Mouse (Mus musculus): ENCODE measurements around the gene Cyp26c1. TPM values are rescaled to one million over a fixed set of nuclear protein-coding genes. Genes with fewer than 3 reads are reported as not detected.

Gene Cyp26c1
- total and polyA plus RNA-seq, 3 experiments, result not detected

DNA sequence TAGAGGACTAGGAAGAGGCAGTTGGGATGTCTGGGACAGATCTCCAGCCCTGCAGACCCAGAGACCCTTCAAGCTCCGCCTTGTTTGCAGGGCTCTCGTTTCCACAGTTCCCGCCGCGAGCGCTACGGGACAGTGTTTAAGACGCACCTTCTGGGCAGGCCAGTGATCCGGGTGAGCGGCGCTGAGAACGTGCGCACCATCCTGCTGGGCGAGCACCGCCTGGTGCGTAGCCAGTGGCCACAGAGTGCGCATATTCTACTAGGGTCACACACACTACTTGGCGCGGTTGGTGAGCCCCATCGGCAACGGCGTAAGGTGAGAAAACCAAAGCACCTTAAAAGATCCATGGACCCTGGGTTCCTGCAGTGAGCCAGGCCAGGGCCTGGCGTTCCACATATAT is 966 bp downstream of the Cyp26c1 start:
- dilution Hi-C loops (cut with MboI; ENCODE audit: extremely low pct_ligation_motif_present, extremely low pct_unique_long_range_greater_than_20kb, low sequenced_read_pairs) (no loop called here), in situ Hi-C loops (cut with MboI; ENCODE audit: low pct_ligation_motif_present, low pct_unique_long_range_greater_than_20kb, low sequenced_read_pairs) (no loop called here)
- Histone ChIP-seq H3K4me2 (ENCODE audit: insufficient read depth, low read depth, poor library complexity, severe bottlenecking) (no peak overlapping the region), H3K36me3 (replicated peaks in 1 of 2; ENCODE audit: control insufficient read depth in 1 of 2, insufficient read depth in 1 of 2, low read length in 1 of 2) (peaks cover 0 to 30% of the 10 kb centered on the region in 2 experiments), H3K9me3 (replicated peaks; ENCODE audit: low read length) (no peaks in the 10 kb centered on the region), H3K27ac (ENCODE audit: insufficient read depth, low read depth) (no peak overlapping the region), H3K4me3 (replicated peaks in 1 of 3; ENCODE audit: low read depth in 2 of 3, low read length in 2 of 3, poor library complexity in 1 of 3) (no peak overlapping the region), H3K9ac (ENCODE audit: insufficient read depth, low read depth) (no peak overlapping the region), H3K27me3 (replicated peaks) (no peaks in the 10 kb centered on the region), H3K79me2 (replicated peaks; ENCODE audit: control insufficient read depth, extremely low read depth, insufficient read depth, poor library complexity, severe bottlenecking) (no peaks in the 10 kb centered on the region), H3K4me1 (ENCODE audit: control insufficient read depth in 1 of 2, insufficient read depth in 2 of 2) (peaks cover 8 to 25% of the 10 kb centered on the region in 2 experiments)
- no peak for DNase-seq (ENCODE audit: extremely low read depth)
- TF ChIP-seq ZKSCAN1 (IDR thresholded peaks at IDR 0.05; ENCODE audit: borderline replicate concordance, low read depth, low read length) (no peak), NELFE (IDR thresholded peaks at IDR 0.05; ENCODE audit: low read depth, low read length) (no peak), ZC3H11A (IDR thresholded peaks at IDR 0.05; ENCODE audit: low read depth, low read length) (no peak), MXI1 (IDR thresholded peaks at IDR 0.05; ENCODE audit: low read depth, low read length) (no peak), CHD2 (IDR thresholded peaks at IDR 0.05; ENCODE audit: low read length) (no peak), MAX (IDR thresholded peaks at IDR 0.05; ENCODE audit: low read length) (no peak), CTCF (conservative IDR thresholded peaks at IDR 0.05 in 1 of 2, IDR thresholded peaks at IDR 0.05 in 1 of 2; ENCODE audit: low read depth in 2 of 2, low read length in 2 of 2) (no peak), TBP (conservative IDR thresholded peaks at IDR 0.05; ENCODE audit: low read depth, low read length) (no peak), KAT2A (IDR thresholded peaks at IDR 0.05; ENCODE audit: insufficient replicate concordance, low read length) (no peak), USF2 (conservative IDR thresholded peaks at IDR 0.05; ENCODE audit: low read depth, low read length) (no peak)

DNA sequence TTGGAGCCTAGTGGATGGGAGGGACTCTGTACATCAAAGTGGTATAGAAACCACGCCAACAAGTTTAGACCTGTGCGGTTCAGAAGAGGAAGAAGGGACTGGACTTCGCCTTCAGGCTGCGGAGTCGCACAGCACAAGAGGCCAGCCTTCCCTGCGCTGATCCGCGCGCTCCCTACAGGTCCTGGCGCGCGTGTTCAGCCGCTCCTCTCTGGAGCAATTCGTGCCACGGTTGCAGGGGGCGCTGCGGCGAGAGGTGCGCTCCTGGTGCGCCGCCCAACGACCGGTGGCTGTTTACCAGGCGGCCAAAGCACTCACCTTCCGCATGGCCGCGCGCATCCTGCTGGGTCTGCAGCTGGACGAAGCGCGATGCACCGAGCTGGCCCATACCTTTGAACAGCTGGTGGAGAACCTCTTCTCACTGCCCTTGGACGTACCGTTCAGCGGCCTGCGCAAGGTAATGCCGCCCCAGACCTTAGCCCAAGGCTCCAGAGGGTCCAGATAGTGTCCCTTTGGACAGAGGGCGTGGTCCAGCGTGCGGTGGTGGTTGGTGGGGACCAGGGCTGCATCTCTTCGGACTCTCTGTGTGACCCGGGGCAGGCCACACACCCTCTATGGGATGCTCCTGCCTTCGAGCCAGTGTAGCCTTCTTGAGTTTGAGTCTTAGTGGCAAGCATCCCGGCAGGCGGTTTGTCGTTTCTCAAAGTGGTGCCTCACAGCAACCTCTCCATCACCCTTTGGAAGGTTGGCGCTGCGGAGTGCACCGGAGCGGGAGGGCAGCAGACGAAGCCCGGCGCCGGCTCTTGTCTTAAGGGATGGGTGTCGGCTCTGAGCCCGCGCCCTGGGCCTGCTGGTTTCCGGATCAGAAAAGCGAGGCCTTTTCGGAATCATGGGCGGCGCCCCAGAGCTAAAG is 1.8 kb downstream of the Cyp26c1 start:
- H3K9me3 ChIP-seq (replicated peaks; ENCODE audit: low read length), result no peaks in the 10 kb centered on the region
- TF ChIP-seq CTCF (conservative IDR thresholded peaks at IDR 0.05 in 1 of 2, IDR thresholded peaks at IDR 0.05 in 1 of 2; ENCODE audit: low read depth in 2 of 2, low read length in 2 of 2), result no peak
- TF ChIP-seq MYC (IDR thresholded peaks at IDR 0.05; ENCODE audit: low read depth, low read length), result no peak
- TF ChIP-seq RAD21 (IDR thresholded peaks at IDR 0.05; ENCODE audit: low read depth, low read length), result no peak
- no peak for TF ChIP-seq JUN (IDR thresholded peaks at IDR 0.05; ENCODE audit: insufficient read depth, low read depth, low read length)
- TF ChIP-seq RCOR1 (conservative IDR thresholded peaks at IDR 0.05; ENCODE audit: low read depth, low read length), result no peak
- TF ChIP-seq MAZ (IDR thresholded peaks at IDR 0.05; ENCODE audit: low read depth, low read length), result no peak
- TF ChIP-seq ZMIZ1 (IDR thresholded peaks at IDR 0.05; ENCODE audit: low read depth, low read length), result no peak
- TF ChIP-seq SIN3A (IDR thresholded peaks at IDR 0.05; ENCODE audit: low read length), result no peak
- peaks cover 0 to 30% of the 10 kb centered on the region in 2 experiments for H3K36me3 ChIP-seq (replicated peaks in 1 of 2; ENCODE audit: control insufficient read depth in 1 of 2, insufficient read depth in 1 of 2, low read length in 1 of 2)
- H3K4me1 ChIP-seq (ENCODE audit: control insufficient read depth in 1 of 2, insufficient read depth in 2 of 2), result peaks cover 8 to 34% of the 10 kb centered on the region in 2 experiments
- no peak overlapping the region for H3K4me2 ChIP-seq (ENCODE audit: insufficient read depth, low read depth, poor library complexity, severe bottlenecking)
- no peak overlapping the region for H3K9ac ChIP-seq (ENCODE audit: insufficient read depth, low read depth)
- in situ Hi-C loops (cut with MboI; ENCODE audit: low pct_ligation_motif_present, low pct_unique_long_range_greater_than_20kb, low sequenced_read_pairs) (no loop called here), dilution Hi-C loops (cut with MboI; ENCODE audit: extremely low pct_ligation_motif_present, extremely low pct_unique_long_range_greater_than_20kb, low sequenced_read_pairs) (no loop called here)
- H3K27me3 ChIP-seq (replicated peaks), result no peaks in the 10 kb centered on the region
- no peak overlapping the region for H3K27ac ChIP-seq (ENCODE audit: insufficient read depth, low read depth)
- no peak overlapping the region for H3K4me3 ChIP-seq (replicated peaks in 1 of 3; ENCODE audit: low read depth in 2 of 3, low read length in 2 of 3, poor library complexity in 1 of 3)
- no peak for DNase-seq (ENCODE audit: extremely low read depth)
- H3K79me2 ChIP-seq (replicated peaks; ENCODE audit: control insufficient read depth, extremely low read depth, insufficient read depth, poor library complexity, severe bottlenecking), result no peaks in the 10 kb centered on the region

Data from CH12.LX (cell line).